Mouse (Mus musculus) lung, postnatal 36 days (tissue): ENCODE results near the gene Adss.

Experiments
- DNase-seq: peaks from one replicate; pipeline ENCODE4 v3.0.0; 2022; ENCODE audit warnings: mixed read lengths

The Adss gene

DNA sequence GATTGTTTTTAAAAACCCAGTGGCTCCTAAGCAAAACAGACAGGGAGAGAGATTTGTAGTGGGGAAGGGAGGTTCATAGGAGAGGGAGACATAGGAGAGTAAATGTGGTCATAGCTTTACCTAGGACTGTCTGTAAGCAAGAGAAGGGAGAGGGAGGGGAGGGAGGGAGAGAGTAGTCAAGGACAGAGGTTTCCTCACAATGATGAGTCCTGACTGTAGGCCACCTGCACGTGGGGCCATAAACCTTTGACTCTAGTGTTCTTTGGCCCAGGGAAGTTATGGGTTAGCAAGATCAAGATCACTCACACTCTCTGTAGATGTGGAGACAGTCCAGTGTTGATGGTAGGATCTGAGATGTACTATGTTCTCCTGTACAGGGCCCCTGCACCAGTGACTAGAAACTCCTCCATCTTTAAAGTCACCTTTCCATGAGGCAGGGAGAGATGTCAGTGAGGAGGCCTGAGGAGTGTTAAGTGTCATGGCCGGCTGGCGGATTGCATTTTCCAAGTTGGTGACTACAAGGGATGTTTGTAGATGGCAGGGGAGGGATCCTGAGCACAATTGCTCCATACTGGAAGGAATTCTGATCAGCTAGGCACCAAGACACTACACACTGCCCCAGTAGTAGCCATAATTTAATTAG is 68.3 kb downstream of the Adss start:
- DNase-seq: no peak

DNA sequence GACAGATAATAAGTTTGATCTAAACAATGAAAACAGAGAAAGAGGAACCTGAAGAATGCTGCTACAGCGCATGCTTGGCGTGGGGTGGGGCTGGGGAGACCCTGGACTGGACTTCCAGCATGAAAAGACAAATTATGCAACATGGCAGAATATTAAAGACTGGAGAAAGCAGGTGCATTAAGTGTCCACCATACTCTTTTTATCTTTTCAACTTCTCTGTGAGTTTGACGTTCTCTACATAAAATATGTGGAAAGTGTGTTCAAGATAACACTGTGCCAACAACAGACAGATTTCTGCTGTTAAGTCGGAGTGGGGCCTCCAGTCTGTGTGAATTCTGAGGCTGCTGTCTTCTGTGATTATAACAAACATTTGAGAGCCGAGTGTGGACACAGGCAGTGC is 69.4 kb downstream of the Adss start:
- DNase-seq: no peak

DNA sequence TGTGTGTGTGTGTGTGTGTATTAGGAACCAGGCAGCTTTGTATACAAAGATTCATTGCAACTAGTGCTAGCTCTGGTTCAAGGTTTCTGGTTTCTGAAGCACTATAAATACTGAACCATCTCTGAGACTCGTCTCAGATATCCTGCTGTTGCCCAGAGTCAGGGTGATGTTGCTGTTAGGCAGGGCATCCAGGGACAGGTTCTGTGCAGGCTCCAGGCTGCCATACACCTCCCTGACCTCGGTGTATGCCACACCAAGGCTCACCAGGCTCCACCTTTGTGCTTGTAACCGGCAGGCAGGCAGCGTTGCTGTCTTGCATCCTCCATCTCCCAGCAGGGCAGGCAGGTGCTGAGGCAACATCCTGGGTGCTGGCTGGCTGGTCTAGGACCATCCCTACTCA is 72.5 kb downstream of the Adss start:
- no peak for DNase-seq

DNA sequence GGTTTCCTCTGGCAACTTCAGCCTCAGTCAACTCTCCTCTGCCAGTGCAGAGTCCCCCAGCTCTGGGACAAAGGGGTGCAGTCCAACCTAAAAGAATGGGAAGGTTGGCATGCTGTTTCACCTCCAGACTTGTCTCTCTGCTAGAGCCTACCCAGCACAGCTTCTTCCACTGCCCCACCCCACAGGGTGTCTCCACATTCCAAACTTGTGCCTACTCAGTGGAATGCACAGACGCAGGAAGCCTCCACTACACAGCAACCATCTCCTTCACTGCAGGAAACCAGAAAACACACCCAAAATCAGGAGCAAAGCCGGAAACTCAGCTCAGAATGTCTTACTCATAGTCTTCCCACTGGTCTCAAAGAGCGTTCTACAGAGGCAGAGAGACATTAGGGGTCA is 77.3 kb downstream of the Adss start:
- DNase-seq: no peak

- no peak for DNase-seq
These were observed 77.8 kb downstream of the Adss start for GRCm38 (mm10) chr1:177718340-177719028.

DNA sequence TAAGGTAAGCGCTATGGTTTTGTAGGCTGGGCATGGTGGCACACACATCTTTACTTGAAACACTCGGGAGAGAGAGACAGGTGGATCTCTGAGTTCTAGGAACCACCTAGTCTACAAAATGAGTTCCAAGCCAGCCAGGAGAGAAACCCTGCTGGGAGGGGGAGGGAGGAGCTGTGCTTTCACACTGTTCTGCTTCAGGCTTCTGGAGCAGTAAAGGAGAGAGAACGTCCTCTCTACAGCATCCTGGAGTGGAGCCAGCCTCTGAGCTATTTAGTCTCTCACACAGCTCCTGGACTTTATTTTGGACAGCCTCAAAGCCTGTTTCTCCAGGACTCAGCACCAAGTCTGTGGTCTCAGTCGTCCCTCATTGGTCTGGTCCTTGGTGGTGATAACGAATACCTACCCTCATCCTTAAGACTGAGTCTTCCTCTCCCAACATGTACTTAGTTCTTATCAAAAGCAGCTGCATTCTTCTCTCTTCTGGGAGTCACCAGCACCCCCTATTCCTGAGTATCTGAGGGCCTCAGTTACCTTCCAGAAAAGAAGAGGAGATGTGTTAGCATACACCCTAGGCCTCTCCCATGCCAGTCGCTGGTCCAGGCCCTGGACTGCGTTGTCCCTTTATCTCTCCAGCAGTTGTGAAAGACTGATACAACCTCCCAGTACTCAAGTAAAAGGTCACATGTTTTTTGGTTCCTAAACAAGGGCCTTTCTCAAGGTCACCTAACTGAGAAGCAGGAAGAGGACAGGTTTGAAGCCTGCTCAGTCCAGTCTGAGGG is 79.1 kb downstream of the Adss start:
- no peak for DNase-seq

- DNase-seq: no peak
These were observed 79.9 kb downstream of the Adss start for GRCm38 (mm10) chr1:177716448-177716847.

DNA sequence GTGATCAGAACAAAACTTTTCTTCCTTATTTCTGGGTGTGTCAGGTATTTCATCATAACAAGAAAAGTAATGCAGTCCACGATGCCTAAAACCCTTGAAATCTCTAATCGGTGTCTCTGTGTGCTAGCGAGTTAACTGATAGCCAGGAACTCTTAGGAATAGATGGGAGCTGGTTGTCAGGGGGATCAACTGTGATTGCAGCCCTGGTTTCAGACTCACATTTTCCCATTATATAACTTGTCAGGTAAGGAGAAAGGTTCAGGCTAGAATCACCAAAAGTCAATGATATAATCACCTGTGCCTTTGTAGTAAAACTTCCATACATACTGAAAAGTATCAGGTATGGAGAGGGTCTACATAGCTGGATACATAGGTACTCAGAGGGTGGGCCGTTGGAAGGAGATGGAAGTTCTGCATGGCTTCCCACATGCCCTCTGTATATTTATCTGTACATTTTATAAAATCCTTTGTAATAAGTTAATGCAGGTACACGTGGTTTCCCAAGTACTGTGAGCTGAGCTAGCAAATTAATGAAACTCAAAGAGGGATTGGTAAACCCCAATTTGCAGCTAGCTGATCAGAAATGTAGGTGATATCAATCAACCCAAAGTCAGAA is 81.8 kb downstream of the Adss start:
- DNase-seq: no peak

DNA sequence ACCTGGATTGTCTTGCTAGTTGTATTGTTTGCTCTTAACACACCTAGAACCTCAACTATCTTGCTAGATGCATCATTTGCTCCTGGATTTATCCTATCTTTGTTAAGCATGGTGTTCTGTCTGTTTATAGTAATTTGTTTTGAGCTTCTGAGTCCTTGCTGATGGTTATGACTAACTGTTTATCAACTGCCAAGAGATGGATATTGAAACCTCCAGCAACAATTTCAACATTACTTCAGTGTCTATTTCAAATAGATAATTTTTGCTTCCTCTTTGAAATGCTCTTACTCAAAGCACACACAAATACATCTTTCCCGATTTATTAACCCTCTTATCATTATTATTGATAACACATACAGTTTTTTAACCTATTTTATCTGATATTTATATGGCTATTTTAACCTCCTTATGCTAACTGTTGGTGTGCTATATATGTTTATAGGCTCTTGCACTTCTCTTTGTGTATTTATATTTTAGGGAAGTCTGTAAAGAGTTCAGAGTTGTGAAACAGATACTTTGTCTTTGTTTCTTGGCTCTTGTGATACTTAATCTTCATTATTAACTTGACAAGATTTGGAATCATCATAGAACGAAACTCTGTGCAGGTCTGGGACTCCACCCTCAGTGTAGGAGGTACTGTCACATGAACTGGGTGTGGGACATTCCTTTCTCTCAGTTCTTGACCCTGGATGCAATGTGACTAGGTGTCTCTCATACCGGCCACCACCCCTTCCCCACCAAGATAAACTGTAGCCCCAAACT is 82.5 kb downstream of the Adss start:
- DNase-seq: no peak
